Mouse (Mus musculus) layer of hippocampus, adult 11-12 months (tissue): ENCODE measurements around the gene Rab11fip4.
A peak's percentile ranks its signal among the peaks of the same experiment; 100 is the strongest.

ENCODE experiments used
- DNase-seq: peaks from one replicate; pipeline ENCODE4 v3.0.0; 2022; ENCODE audit warnings: low spot score

Gene Rab11fip4

DNA sequence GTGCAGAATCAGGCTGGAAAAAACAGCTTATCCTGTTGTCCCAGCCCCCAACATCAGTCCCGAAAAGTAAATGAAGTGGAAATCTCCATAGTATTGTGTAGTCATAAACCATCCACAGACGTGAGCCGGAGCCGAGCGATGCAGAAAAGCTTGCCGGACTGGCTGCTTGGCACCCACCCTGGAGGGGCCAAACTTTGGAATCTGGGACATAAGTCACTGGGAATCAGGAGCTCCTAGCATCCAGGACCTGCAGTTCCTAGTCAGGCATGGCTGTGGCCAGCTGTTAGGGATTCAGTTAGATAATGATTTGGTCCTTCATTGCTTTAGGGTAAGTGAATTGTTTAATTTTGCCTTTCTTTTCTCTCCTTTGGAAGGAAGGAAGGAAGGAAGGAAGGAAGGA lies 122.2 kb downstream of the Rab11fip4 start:
- DNase-seq = no peak

DNA sequence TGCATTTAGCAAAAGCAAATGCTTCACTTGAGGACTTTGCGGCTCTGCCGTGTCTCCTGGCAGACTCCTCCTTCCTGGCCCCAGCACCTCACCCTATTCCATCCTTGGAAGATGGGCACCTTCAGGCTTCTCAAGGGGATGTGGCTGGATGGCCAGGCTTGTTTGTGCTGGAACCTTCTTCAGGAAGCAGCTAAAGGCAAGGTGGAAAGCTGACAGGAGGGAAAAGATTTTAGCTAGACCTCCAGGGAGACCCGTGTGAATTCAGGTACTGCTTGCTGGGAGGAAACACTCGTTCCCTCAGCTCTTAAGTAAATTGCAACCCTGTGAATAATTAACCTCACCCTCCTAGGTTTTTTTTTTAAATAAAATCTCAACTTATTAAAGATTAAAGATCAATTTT lies 122.7 kb downstream of the Rab11fip4 start:
- DNase-seq = no peak

DNA sequence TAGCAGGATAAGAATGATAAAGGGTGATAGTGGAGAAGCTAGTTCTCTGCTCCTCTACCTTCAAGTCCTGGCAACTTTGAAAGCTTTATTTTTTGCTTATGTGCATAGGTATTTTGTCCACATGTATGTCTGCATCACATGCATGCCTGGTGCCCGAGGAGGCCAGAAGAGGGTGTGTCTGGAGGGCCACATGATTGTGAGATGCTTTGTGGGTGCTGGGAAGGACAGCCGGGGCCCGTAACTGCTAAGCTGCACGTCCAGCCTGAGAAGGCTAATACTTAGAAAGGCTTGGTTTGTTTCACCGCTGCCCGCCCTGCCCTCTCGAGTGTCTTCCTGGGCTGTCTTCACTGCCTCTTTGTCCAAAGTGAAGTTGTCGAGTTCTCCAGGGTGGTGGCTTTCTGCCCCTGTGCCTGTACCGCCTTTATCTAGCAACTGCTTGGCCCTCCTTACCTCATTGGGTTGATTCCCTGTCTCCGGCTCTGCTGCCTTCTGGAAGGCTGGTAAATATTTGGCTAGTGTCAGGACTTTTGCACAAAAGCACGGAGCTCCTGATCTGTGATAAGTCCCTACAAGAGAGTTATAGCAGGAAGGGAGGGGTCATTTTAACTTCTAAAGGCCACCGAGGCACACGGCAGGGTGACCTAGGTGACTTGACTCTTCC lies 123.2 kb downstream of the Rab11fip4 start:
- no peak for DNase-seq

DNA sequence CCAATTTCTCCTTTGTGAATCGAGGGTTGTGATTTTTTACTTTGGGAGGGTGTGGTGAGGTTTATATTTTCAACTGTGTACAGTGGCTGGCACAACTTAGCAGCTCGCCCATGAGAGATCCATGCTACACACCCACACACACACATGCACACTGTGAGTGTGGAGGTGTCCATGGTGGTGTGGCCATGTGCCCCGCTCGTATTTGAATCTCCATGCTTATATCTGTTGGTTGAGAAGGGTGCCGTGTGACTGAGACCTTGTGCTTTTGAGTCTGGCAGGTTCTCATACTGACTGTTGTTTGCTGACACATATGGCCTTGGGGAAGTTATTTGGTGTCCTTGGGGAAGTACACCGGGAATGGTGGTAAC lies 123.7 kb downstream of the Rab11fip4 start:
- no peak for DNase-seq

DNA sequence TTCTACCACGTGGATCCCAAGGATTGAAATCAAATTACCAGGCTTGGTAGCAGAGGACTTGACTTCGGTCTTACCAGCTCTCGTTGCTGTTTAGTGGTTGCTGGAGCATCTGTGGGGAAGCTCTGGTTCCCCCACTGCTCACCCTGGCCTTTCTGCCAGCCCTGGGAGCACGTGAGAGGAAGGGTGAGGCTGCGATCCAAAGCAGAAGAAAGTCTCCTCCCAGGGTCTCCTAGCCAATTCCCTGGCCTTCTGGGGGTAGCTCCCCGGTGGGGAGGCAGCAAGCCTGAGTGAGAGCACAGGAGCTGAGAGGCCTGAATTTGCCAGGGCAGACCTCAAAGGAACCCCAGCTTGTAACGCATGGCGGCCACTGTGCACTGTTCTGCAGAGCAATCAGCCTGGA lies 124.3 kb downstream of the Rab11fip4 start:
- DNase-seq = no peak

DNA sequence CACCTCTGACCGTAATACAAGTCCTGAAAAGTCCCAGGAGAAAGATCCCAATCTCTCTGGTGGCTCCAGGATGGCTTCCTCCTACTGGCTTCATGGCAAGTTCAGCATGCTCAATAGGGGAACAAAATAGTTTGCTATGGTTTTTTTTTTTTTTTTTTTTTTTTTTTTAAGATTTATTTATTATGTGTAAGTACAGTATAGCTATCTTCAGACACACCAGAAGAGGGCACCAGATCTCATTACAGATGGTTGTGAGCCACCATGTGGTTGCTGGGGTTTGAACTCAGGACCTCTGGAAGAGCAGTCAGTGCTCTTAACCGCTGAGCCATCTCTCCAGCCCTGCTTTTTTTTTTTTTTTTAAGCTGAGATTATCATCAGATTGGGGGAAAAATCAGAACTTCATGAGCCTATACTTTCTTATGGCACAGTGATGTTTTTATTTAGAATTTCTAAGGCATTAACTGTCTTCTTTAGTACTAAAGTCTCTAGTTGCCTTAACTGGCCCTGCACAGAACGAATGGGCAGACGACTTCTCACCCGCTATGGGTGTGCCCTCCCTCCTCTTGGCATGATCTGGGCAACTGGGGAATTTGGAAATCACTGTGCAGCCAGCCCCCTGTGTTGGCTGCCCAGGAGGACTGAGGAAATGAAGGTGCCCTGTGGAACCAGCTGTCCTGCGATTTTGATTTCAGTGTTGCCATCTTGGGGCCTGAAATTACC lies 124.9 kb downstream of the Rab11fip4 start:
- DNase-seq = no peak

DNA sequence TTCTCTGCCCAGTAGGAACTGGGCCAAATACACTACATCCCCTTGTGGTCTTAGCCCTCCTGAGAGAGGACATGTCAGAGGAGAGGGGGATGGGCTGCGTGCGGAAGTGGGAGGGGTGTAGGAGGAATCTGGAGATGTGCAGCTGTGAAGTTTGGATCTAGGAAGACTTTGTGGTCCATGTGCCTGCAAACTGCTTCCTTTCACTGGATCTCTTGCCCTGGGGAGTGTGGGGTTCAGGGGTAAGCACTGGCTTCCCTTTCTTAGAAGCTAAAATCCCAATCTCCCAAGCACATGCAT lies 125.4 kb downstream of the Rab11fip4 start:
- DNase-seq = no peak

DNA sequence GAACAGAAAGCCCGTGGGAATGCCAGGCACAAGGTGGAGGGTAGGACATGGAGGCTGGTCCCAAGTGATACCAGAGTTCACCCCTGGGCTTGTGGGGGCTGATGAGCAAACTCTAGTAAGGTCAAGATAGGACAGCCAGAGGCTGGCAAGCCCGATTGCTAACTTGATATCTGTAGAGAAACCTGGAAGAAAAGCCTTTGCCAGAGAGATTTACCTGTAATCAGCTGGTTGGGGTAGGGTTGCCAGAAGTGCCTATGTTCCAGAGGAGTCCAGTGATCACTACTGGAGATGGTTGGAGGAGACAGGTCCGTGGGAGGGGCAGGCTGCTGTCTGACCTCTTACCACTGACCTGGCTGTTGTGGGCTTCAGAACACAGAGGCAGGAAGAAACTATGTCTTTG lies 126.3 kb downstream of the Rab11fip4 start:
- no peak for DNase-seq

DNA sequence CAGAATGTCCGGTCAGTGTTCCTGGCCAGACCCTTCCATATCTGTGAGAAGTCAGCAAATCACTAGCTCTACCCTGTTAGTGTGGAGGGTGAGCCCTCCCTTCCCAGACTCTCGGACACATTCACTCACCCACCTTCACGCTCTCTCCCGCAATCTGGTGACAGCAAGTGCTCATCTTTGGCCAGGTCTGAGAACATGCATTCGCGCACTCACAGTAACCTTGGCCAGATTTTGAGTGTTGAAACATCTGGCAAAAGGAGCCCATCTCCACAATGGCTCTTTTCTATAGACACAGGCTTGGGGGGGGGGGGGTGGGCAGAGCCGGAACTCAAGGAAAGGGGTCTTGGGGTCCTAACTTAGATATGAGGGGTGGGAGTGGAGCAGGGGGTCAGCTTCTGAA lies 126.8 kb downstream of the Rab11fip4 start:
- DNase-seq = no peak

DNA sequence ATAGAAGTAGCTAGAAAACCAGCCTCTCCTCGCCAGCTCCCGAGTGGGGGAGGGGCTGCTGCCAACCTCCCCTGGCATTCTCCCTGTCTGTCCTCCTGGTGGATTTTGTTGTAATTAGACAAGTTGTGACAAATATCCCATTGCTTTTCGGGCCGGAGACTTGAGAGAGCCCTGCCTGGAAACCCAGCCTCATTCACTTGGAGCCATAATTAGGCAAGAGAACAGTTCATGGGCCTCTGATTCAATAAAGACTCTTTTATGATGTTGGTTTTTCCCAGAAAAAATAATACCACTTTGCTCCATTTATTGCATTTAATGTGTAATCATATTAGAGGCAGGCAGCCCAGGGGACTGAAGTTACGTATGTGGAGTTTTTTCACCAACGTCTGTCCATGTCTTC lies 127.2 kb downstream of the Rab11fip4 start:
- no peak for DNase-seq

DNA sequence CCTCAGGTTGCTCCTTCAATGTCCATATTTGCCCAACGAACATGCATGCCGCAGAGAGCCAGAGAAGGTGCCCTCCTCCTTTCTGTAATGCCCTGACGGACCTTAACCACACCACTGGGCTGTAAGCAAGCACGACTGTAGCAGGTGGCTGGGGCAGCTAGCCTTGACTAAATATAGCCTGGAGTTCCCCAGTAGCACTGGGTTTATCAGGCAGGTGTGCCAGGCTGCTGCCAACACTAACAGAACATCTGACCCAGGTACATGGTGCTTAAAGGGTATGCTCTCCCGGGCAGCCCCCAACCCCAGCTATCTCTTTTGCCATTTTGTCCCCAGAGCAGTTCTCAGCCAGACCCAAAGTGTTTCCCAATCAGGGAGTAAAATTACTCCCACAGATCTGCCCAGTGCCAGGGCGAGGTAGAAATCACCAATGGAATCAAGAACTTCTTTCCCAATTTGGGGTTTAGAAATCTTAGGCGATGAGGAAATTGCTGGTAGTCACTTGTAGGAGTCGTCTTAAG lies 127.9 kb downstream of the Rab11fip4 start:
- DNase-seq = no peak

DNA sequence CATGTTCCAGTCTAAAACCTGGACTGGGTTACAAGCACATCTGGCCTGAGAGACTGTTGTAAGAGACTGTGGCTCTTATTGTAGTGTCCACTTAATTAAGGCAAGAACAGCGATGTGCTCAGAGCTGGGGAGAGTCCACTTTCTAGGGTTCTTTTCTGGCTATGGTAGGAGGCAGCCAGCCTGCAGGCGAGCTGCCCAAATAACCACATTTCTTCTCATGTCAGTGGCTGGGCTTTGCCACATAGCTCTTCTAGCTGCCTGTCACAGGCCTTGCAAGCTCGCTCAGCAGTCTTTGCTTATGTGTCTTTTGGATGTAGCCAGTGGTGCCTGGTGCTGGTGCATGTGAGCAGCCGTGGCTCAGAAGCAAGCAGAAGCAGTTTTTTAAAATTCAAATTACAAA lies 129.7 kb downstream of the Rab11fip4 start:
- DNase-seq = no peak

DNA sequence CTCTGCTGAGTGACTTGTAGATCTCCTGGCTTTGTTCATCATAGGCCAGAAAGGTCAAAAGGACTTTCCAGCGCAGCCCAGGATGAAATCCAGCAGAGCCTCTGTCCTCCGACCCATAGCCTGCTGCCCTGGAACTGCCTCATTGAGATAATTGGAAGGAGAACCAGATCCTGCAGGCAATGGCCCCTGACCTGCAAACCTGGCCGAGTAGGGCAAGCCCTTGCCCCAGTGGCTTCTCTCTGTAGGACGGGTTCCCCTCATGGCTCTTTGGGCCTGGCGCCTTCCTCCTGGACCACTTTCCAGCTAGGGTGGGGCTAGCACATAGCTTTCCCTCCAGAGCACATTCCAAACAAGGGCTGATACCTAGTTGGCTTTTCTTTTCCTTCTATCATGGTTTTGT lies 131.8 kb downstream of the Rab11fip4 start:
- DNase-seq = no peak

DNA sequence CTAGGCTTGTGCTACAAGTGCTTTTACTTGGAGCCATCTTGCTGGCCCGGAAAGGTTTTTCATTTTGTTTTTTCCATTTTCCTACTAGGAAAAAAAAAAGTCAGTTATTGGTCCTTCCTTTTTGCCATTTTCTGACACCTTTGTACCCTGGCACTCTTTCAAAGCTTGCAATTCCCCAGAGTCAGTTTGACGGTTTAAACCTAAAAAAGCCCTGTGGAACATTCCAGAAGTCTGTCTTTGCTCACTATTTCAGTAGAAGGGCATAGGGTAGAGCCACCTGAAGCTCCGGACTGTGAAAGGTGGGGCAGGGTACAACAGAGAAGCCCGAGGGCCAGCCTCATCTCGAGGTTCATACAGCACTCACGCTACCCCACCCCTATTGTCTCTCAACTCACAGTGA lies 134.0 kb downstream of the Rab11fip4 start:
- no peak for DNase-seq

DNA sequence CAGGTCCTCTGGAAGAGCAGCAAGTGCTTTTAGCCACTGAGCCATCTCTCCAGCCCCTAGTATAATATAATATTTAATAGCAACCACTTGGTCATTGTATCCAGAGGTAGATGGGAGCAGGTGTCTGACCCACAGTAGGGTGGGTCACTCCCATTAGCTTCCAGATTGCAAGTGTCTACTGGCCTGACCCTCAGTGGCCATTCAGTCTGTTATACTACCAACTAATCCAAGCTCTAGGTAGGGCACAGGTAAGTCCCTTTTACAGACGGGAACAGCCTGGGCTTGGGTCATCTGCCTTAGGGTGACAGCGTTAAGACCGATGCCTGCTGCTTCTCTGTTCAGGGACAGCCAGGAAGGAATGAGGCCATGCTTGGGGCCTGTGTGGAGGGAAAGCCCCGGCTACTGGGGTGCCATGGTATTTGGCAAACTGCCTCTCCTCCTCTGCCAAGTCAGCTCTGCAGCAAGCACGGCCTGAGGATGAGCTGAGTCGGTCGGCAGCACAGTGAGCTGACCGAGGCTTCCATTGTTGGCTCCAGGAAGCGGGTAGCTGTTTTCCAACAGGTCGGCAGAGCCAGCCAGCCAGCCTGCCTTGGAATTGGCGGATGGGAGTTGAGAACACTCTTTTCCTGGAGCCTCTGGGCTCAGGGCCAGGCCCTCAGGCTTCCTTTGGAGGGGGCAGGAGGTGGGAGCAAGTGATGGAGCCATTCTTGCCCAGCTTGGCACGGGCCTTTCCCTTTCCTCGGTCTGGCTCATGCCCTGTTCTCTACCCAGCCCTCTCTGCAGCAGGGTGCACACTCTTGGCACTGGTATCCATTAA lies 138.4 kb downstream of the Rab11fip4 start:
- peak; percentile 53 for DNase-seq

DNA sequence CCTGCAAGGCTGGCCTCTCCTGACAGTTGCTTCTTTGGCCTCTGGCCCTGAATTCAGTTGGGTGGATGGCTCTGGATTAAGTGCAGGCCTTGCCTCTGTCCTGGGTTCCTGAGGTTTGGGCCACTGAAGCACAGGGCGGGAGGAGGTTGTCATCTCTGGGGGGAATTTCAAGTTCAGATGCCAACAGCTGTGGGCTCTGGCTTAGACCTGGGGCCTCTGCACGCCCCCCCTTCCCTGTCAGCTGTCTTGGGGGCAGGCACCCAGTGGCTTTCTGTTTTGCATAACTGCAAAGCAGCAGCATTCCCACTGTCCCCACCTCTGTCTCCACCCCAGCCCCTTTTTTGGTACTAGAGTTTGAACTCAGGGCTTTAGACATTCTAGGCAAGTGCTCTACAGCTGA lies 139.4 kb downstream of the Rab11fip4 start:
- no peak for DNase-seq

DNA sequence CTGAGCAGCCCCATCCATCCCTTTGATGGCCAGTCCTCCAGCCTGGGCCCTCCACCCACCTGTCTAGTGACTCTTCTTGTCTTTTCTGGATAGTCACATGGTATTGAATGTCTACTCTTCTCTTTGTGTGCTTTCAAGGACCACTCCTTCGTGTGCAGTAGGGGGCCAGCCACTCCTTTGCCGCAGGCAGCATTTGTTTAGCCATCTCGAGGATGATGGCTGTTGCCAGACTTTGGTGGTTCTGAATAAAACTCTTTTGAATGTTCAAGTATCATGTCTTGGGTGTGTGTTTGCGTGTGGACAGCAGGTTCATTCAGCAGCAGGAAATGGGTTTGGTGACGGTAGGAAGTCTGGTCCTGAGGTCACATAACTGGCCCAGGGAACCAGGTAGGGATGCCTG lies 140.5 kb downstream of the Rab11fip4 start:
- DNase-seq = no peak

DNA sequence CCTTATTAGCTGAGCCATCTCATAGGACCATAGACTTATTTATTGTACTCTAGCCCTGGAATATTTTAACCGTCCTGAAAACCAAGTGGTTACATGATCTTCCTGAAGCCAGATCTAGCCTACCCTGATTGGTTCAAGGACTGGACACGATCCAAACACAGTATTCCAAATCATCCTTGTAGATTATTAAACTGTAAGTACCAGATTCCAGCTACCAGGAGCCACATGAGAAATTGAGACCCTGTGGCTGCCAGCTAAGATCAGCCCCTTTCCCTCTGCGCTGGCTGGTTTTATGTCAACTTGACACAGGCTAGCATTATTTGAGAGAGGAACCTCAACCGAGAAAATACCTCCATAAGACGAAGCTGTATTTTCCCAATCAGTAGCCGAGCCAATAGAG lies 142.0 kb downstream of the Rab11fip4 start:
- no peak for DNase-seq

DNA sequence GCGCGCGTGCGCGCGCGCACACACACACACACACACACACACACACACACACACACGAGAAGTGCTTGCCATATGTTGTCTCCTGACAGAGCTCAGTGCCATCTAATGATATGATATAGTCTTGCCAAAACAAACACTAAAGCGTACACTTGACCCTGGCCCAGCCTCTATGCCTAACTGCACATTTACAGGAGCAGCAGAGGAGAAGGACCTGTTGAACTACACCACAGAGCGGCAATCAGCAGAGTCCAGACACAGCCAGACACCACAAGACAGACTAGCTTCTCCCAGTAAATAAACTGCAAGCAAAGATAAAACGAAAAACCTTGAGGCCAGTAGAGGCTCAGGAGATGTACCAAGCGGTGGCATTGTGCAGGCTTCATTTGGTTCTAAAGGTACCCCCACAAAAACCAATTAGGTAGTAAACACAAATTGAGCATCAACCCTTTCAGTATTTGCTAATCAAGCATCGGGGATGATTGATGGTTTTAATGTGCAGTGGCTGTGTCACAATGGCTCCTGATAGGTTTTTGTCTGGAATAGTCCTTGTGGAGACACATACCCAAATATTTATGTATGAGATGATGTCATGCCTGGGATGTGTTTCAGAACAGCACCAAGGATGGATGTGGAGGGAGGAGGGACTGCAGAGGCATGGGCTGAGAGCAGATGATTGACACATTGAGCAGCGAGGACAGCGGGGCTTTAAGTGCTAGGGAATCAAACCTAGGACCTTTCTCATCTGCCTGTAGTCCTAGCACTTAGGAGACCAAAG lies 145.4 kb downstream of the Rab11fip4 start:
- no peak for DNase-seq

DNA sequence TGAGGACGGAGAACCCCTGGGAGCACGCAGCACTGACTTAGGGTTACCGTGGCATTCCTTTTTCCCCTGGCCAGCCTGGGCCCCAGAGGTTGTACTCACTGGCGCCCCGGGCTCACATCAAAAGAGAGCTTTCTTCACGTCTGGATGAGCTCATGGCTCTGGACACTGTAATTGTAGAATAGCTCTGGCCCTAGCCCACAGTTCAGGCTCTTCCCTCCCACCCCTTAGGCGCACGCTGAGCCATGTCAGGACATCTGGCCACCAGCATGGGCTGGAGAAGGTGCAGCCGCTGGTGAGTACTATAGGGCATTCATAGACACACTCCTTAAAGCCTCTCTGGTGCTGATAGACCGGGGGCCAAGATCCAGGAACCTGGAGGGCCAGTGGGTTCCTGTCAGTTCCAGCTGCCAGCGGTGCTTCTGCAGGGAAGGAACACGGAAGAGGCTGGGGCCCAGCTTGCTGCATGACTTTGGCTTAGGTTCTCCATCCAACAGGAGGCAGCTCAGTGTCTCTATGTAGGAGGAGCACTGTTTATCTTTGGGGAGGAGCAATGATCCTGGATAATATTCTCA lies 146.2 kb downstream of the Rab11fip4 start:
- no peak for DNase-seq

DNA sequence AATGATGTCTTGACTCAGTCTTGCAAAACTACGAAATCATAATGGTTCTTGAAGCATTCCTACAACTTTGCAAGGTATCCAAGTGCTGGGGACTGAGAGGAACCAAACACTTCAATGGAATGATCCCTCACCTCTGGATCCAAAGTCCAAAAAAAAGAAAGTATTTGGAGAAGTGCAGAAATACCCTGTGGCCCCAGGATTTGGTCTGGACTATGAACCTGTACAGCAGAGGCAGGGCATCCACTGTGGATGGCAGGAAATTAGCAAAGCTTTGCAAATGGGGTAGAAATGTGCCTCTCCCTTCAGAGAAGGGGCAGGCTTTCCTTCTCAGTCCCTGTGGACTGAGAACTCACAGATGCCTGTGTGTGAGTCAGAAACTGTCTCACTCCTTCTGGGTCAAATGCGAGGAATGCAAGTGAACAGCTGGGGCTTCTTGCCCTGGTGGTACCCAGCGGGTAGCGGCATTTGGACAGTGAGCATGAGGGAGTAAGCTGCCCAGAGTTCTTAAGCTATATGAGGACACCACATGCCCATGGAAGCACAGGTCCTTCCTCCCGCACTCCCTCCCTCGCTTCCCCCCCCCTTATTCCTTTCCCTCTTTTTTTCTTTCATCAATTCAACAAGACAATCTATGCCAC lies 147.0 kb downstream of the Rab11fip4 start:
- no peak for DNase-seq
